Mouse (Mus musculus): Measurements from ENCODE around the gene Vwa1. TPM values are rescaled to one million over a fixed set of nuclear protein-coding genes. Genes with fewer than 3 reads are reported as not detected.
"Not testable (repeated sequence)": the region's sequence is repeated elsewhere in the genome, so short reads cannot be mapped to it uniquely, and the experiment has no call there.

Vwa1 gene
- total RNA-seq, 1 experiment from 2014 or later, result 0.30 TPM

GRCm38 (mm10) chr4:155761356-155762099, 13.0 kb downstream of the Vwa1 start:
- 0 out of 4 replicates have a peak, but pooled peaks of 1 of the 2 experiments have one; percentile 8 for ATAC-seq (replicated peaks in 1 of 2; ENCODE audit: insufficient read depth in 1 of 2, low FRiP score in 2 of 2, low TSS enrichment in 1 of 2, low read depth in 1 of 2, poor library complexity in 2 of 2, severe bottlenecking in 2 of 2)

- ATAC-seq (replicated peaks in 1 of 2; ENCODE audit: insufficient read depth in 1 of 2, low FRiP score in 2 of 2, low TSS enrichment in 1 of 2, low read depth in 1 of 2, poor library complexity in 2 of 2, severe bottlenecking in 2 of 2), result peak; percentile 95 to 97
Observed at GRCm38 (mm10) chr4:155760613-155761355, 13.7 kb downstream of the Vwa1 start, which contains the start of gene Atad3a. Gene Atad3a (minus strand): TSS chr4:155761093.

GRCm38 (mm10) chr4:155759862-155760612, 14.5 kb downstream of the Vwa1 start:
- ATAC-seq (replicated peaks in 1 of 2; ENCODE audit: insufficient read depth in 1 of 2, low FRiP score in 2 of 2, low TSS enrichment in 1 of 2, low read depth in 1 of 2, poor library complexity in 2 of 2, severe bottlenecking in 2 of 2), result peak; percentile 37 to 50; a peak in 1 of 4 replicates

GRCm38 (mm10) chr4:155757011-155757410, 17.5 kb downstream of the Vwa1 start:
- ATAC-seq (replicated peaks in 1 of 2; ENCODE audit: insufficient read depth in 1 of 2, low FRiP score in 2 of 2, low TSS enrichment in 1 of 2, low read depth in 1 of 2, poor library complexity in 2 of 2, severe bottlenecking in 2 of 2), result no peak

GRCm38 (mm10) chr4:155746575-155747490, 27.7 kb downstream of the Vwa1 start:
- ATAC-seq (replicated peaks in 1 of 2; ENCODE audit: insufficient read depth in 1 of 2, low FRiP score in 2 of 2, low TSS enrichment in 1 of 2, low read depth in 1 of 2, poor library complexity in 2 of 2, severe bottlenecking in 2 of 2), result no peak

- no peak for ATAC-seq (replicated peaks in 1 of 2; ENCODE audit: insufficient read depth in 1 of 2, low FRiP score in 2 of 2, low TSS enrichment in 1 of 2, low read depth in 1 of 2, poor library complexity in 2 of 2, severe bottlenecking in 2 of 2)
Observed at GRCm38 (mm10) chr4:155746036-155746548, 28.4 kb downstream of the Vwa1 start.

GRCm38 (mm10) chr4:155745136-155745535, 29.4 kb downstream of the Vwa1 start:
- ATAC-seq (replicated peaks in 1 of 2; ENCODE audit: insufficient read depth in 1 of 2, low FRiP score in 2 of 2, low TSS enrichment in 1 of 2, low read depth in 1 of 2, poor library complexity in 2 of 2, severe bottlenecking in 2 of 2), result no peak

- no peak for ATAC-seq (replicated peaks in 1 of 2; ENCODE audit: insufficient read depth in 1 of 2, low FRiP score in 2 of 2, low TSS enrichment in 1 of 2, low read depth in 1 of 2, poor library complexity in 2 of 2, severe bottlenecking in 2 of 2)
Observed at GRCm38 (mm10) chr4:155744474-155744873, 30.0 kb downstream of the Vwa1 start.

GRCm38 (mm10) chr4:155742684-155743083, 31.8 kb downstream of the Vwa1 start:
- no peak for ATAC-seq (replicated peaks in 1 of 2; ENCODE audit: insufficient read depth in 1 of 2, low FRiP score in 2 of 2, low TSS enrichment in 1 of 2, low read depth in 1 of 2, poor library complexity in 2 of 2, severe bottlenecking in 2 of 2)

- ATAC-seq (replicated peaks in 1 of 2; ENCODE audit: insufficient read depth in 1 of 2, low FRiP score in 2 of 2, low TSS enrichment in 1 of 2, low read depth in 1 of 2, poor library complexity in 2 of 2, severe bottlenecking in 2 of 2), result not testable (repeated sequence)
Observed at GRCm38 (mm10) chr4:155740681-155741080, 33.8 kb downstream of the Vwa1 start.

GRCm38 (mm10) chr4:155739741-155740636, 34.5 kb downstream of the Vwa1 start:
- no peak for ATAC-seq (replicated peaks in 1 of 2; ENCODE audit: insufficient read depth in 1 of 2, low FRiP score in 2 of 2, low TSS enrichment in 1 of 2, low read depth in 1 of 2, poor library complexity in 2 of 2, severe bottlenecking in 2 of 2)

GRCm38 (mm10) chr4:155739152-155739551, 35.3 kb downstream of the Vwa1 start:
- ATAC-seq (replicated peaks in 1 of 2; ENCODE audit: insufficient read depth in 1 of 2, low FRiP score in 2 of 2, low TSS enrichment in 1 of 2, low read depth in 1 of 2, poor library complexity in 2 of 2, severe bottlenecking in 2 of 2), result no peak

- no peak for ATAC-seq (replicated peaks in 1 of 2; ENCODE audit: insufficient read depth in 1 of 2, low FRiP score in 2 of 2, low TSS enrichment in 1 of 2, low read depth in 1 of 2, poor library complexity in 2 of 2, severe bottlenecking in 2 of 2)
Observed at GRCm38 (mm10) chr4:155738262-155738661, 36.2 kb downstream of the Vwa1 start.

GRCm38 (mm10) chr4:155736421-155736820, 38.1 kb downstream of the Vwa1 start:
- ATAC-seq (replicated peaks in 1 of 2; ENCODE audit: insufficient read depth in 1 of 2, low FRiP score in 2 of 2, low TSS enrichment in 1 of 2, low read depth in 1 of 2, poor library complexity in 2 of 2, severe bottlenecking in 2 of 2), result no peak

- no peak for ATAC-seq (replicated peaks in 1 of 2; ENCODE audit: insufficient read depth in 1 of 2, low FRiP score in 2 of 2, low TSS enrichment in 1 of 2, low read depth in 1 of 2, poor library complexity in 2 of 2, severe bottlenecking in 2 of 2)
Observed at GRCm38 (mm10) chr4:155735788-155736187, 38.7 kb downstream of the Vwa1 start.

All from hematopoietic stem cell, adult 5-6 weeks (primary cell).